27 mouse cellular contexts compared by ENCODE assay signal in the genomic region with DNA sequence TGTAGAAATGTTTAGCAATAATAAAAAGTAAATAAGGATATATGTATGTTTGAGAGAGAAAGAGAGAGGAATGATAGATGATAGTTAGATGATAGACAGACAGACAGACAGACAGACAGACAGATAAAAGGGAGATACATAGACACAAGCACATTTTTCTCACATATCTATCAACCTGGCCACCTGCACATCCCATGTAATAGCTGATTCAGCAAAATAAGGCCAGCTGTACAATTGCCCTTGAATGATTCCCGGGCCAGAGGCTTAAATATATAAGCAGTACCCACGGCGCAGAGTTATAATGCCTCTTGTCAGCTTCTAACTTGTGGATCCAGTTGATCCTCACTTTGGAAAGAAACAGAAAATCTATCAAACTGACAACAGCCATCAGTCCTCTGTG.
"Had no signal": no experiment of that assay in that cellular context is flagged by ENCODE, and none has a peak within 500 bp of the region (broad histone marks: within the 10 kb centered on the region; RNA-seq: fewer than 3 reads in every experiment).

No protein-coding gene starts in this region.

- DNase-seq: cerebellum, adult 9-11 months; cerebellum, postnatal 10 days; cerebellum, postnatal 14 days; cerebellum, postnatal 25 days; cerebellum, postnatal 36 days; embryo, embryonic 11 days; forebrain, postnatal 0 days; gastrocnemius, adult 2 months; gastrocnemius, postnatal 10 days; gastrocnemius, postnatal 14 days; gastrocnemius, postnatal 25 days; gastrocnemius, postnatal 36 days; heart, adult 11 months; heart, adult 18-20 months; heart, adult 2 months had no signal

- H3K4me2 ChIP-seq: embryonic facial prominence, embryonic 12.5 days; embryonic facial prominence, embryonic 13.5 days; embryonic facial prominence, embryonic 15.5 days; forebrain, embryonic 12.5 days; forebrain, embryonic 13.5 days; forebrain, embryonic 15.5 days had no signal

- H3K27ac ChIP-seq: embryonic facial prominence, embryonic 10.5 days; embryonic facial prominence, embryonic 12.5 days; embryonic facial prominence, embryonic 13.5 days; embryonic facial prominence, embryonic 15.5 days; forebrain, embryonic 10.5 days; forebrain, embryonic 12.5 days; forebrain, embryonic 13.5 days; forebrain, embryonic 15.5 days; gastrocnemius, adult 2 months; heart, adult 2 months; heart, embryonic 10.5 days had no signal

- H3K36me3 ChIP-seq: embryonic facial prominence, embryonic 10.5 days; embryonic facial prominence, embryonic 12.5 days; embryonic facial prominence, embryonic 13.5 days; embryonic facial prominence, embryonic 15.5 days; forebrain, embryonic 10.5 days; forebrain, embryonic 12.5 days; forebrain, embryonic 15.5 days; heart, embryonic 10.5 days had no signal

- H3K9me3 ChIP-seq: embryonic facial prominence, embryonic 10.5 days; embryonic facial prominence, embryonic 12.5 days; embryonic facial prominence, embryonic 13.5 days; embryonic facial prominence, embryonic 15.5 days; forebrain, embryonic 10.5 days; forebrain, embryonic 12.5 days; forebrain, embryonic 13.5 days; forebrain, embryonic 15.5 days; heart, embryonic 10.5 days had no signal

- H3K4me1 ChIP-seq: embryonic facial prominence, embryonic 10.5 days; embryonic facial prominence, embryonic 12.5 days; embryonic facial prominence, embryonic 13.5 days; embryonic facial prominence, embryonic 15.5 days; forebrain, embryonic 10.5 days; forebrain, embryonic 12.5 days; forebrain, embryonic 13.5 days; forebrain, embryonic 15.5 days; heart, embryonic 10.5 days had no signal

- H3K4me3 ChIP-seq: embryonic facial prominence, embryonic 10.5 days; embryonic facial prominence, embryonic 12.5 days; embryonic facial prominence, embryonic 13.5 days; embryonic facial prominence, embryonic 15.5 days; erythroblast, embryonic 14.5 days; forebrain, embryonic 10.5 days; forebrain, embryonic 12.5 days; forebrain, embryonic 13.5 days; forebrain, embryonic 15.5 days; gastrocnemius, adult 2 months; heart, adult 2 months; heart, embryonic 10.5 days had no signal

- ATAC-seq: forebrain, embryonic 13.5 days; forebrain, embryonic 14.5 days; forebrain, embryonic 15.5 days; forebrain, embryonic 16.5 days; forebrain, postnatal 0 days had no signal

- H3K9ac ChIP-seq: embryonic facial prominence, embryonic 12.5 days; embryonic facial prominence, embryonic 13.5 days; embryonic facial prominence, embryonic 15.5 days; forebrain, embryonic 12.5 days; forebrain, embryonic 13.5 days; forebrain, embryonic 15.5 days; forebrain, postnatal 0 days had no signal

- H3K27me3 ChIP-seq: embryonic facial prominence, embryonic 12.5 days; embryonic facial prominence, embryonic 13.5 days; embryonic facial prominence, embryonic 15.5 days; forebrain, embryonic 12.5 days; forebrain, embryonic 13.5 days; forebrain, embryonic 15.5 days had no signal
